Mouse (Mus musculus): ENCODE results near the gene Plcg1.

GRCm38 (mm10) chr2:160810376-160810775, 79.3 kb downstream of the Plcg1 start:
- TF ChIP-seq POLR2A (IDR thresholded peaks at IDR 0.05; ENCODE audit: extremely low read depth, insufficient read depth, low read length): no peak
- TF ChIP-seq CTCF (IDR thresholded peaks at IDR 0.05; ENCODE audit: extremely low read depth, insufficient read depth, low read length): no peak

All from cortical plate, adult 2 months (tissue).